In the genomic region with DNA sequence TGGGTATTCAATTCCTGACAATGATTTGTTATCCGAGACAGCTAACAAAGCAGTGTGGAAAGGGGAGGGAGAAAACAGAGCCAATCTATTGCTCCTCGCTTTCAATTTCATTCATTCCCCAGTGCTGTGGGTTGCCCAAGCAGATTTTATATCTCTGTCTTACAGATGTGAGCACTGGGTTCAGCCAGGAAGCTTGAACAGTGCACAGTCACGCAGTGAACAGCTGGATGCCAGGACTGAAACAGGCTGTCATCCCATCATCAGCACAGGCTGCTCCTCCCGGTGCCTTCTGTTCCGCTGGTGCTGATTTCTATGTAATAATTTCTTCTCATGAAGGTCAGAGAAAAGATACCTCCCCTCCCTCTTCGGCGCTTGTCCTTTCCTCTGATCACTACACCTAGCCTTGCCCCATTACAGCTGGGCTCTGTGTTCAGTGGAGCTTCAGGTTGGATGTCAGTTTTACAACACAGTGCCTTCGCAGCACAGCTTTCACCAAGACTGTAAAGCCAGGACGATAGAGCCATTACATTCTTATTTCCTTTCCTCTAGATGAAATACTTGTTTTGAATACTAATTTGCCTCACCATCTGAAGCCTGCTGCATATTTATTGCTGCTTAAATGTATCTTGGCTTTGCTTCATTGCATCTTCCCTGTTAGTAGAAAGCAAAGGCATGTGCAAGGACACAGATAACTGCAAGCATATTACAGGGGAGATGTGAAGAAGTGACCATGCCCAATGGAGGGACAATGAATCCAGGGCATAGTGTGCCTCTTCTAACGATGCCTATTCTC, we compare ENCODE assay signal across 14 mouse cellular contexts. TPM values are rescaled to one million over a fixed set of nuclear protein-coding genes. Genes with fewer than 3 reads are reported as not detected.
DNase-seq lines count a peak whose midpoint lies in the region; ATAC-seq and TF ChIP-seq lines count a peak whose summit lies in the region.
"Had no signal": no experiment of that assay in that cellular context is flagged by ENCODE, and none has a peak within 500 bp of the region (broad histone marks: within the 10 kb centered on the region; RNA-seq: fewer than 3 reads in every experiment).

No protein-coding gene starts in this region.

- ATAC-seq in frontal cortex, adult (ENCODE audit: low TSS enrichment), result peak; percentile 56
- ATAC-seq in midbrain, embryonic 12.5 days (ENCODE audit: low FRiP score, low read depth), result no peak
- ATAC-seq in hindbrain, postnatal 0 days, result peak; percentile 53
- ATAC-seq: Patski had no signal

- no peak for TF ChIP-seq CTCF in hindbrain, postnatal 0 days (IDR thresholded peaks at IDR 0.05; ENCODE audit: low read depth)

- no peaks in the 10 kb centered on the region for H3K36me3 ChIP-seq in midbrain, embryonic 12.5 days
- H3K36me3 ChIP-seq in midbrain, embryonic 10.5 days, result 0 out of 2 replicates have a peak, but pooled peaks cover 3% of the 10 kb centered on the region
- H3K36me3 ChIP-seq in hindbrain, postnatal 0 days (ENCODE audit: insufficient read depth, low read length), result peaks cover 5% of the 10 kb centered on the region; the same call in 1 of the 2 replicates
- H3K36me3 ChIP-seq: limb, embryonic 13.5 days had no signal

- H3K4me2 ChIP-seq in midbrain, embryonic 12.5 days (replicated peaks), result no peak overlapping the region
- no peak overlapping the region for H3K4me2 ChIP-seq in hindbrain, postnatal 0 days (ENCODE audit: low read depth, low read length)
- H3K4me2 ChIP-seq: limb, embryonic 13.5 days had no signal

- H3K9ac ChIP-seq in midbrain, embryonic 12.5 days (replicated peaks), result no peak overlapping the region
- H3K9ac ChIP-seq in hindbrain, postnatal 0 days (replicated peaks; ENCODE audit: low read length), result no peak overlapping the region
- H3K9ac ChIP-seq: limb, embryonic 13.5 days had no signal

- H3K4me1 ChIP-seq in midbrain, embryonic 12.5 days, result no peaks in the 10 kb centered on the region
- no peaks in the 10 kb centered on the region for H3K4me1 ChIP-seq in midbrain, embryonic 10.5 days
- H3K4me1 ChIP-seq in hindbrain, postnatal 0 days (ENCODE audit: insufficient read depth, low read length), result no peaks in the 10 kb centered on the region
- H3K4me1 ChIP-seq: limb, embryonic 13.5 days had no signal

- no peaks in the 10 kb centered on the region for H3K27me3 ChIP-seq in midbrain, embryonic 12.5 days
- H3K27me3 ChIP-seq in midbrain, embryonic 10.5 days (ENCODE audit: low read depth, poor library complexity, severe bottlenecking), result no peaks in the 10 kb centered on the region
- H3K27me3 ChIP-seq in hindbrain, postnatal 0 days (ENCODE audit: insufficient read depth, low read length), result no peaks in the 10 kb centered on the region
- H3K27me3 ChIP-seq: limb, embryonic 13.5 days; Patski had no signal

- H3K27ac ChIP-seq in midbrain, embryonic 12.5 days (replicated peaks), result peak overlapping the region; percentile 58
- H3K27ac ChIP-seq in midbrain, embryonic 10.5 days (replicated peaks), result no peak overlapping the region
- H3K27ac ChIP-seq in hindbrain, postnatal 0 days, result peak overlapping the region; percentile 23
- H3K27ac ChIP-seq: limb, embryonic 13.5 days had no signal

- no peak for DNase-seq in frontal cortex, postnatal 25 days (ENCODE audit: low spot score in 2 of 2)
- DNase-seq in midbrain, embryonic 10.5 days (ENCODE audit: low spot score), result no peak
- peak; percentile 40 for DNase-seq in hindbrain, postnatal 0 days (ENCODE audit: low spot score)
- no peak for DNase-seq in thymus, postnatal 36 days
- no peak for DNase-seq in liver
- DNase-seq: cerebellum, adult 18-20 months; gastrocnemius, postnatal 14 days; right cerebral cortex, adult 18-20 months; thymus, postnatal 25 days had no signal

- H3K4me3 ChIP-seq in midbrain, embryonic 12.5 days, result no peak overlapping the region
- H3K4me3 ChIP-seq in midbrain, embryonic 10.5 days, result no peak overlapping the region
- no peak overlapping the region for H3K4me3 ChIP-seq in hindbrain, postnatal 0 days (ENCODE audit: low read length)
- H3K4me3 ChIP-seq: limb, embryonic 13.5 days had no signal

- H3K9me3 ChIP-seq in midbrain, embryonic 12.5 days, result 0 out of 2 replicates have a peak, but pooled peaks cover 6% of the 10 kb centered on the region
- no peaks in the 10 kb centered on the region for H3K9me3 ChIP-seq in midbrain, embryonic 10.5 days (replicated peaks)
- H3K9me3 ChIP-seq in hindbrain, postnatal 0 days (ENCODE audit: low read length), result no peaks in the 10 kb centered on the region
- H3K9me3 ChIP-seq: limb, embryonic 13.5 days had no signal

- 78% methylated on average over 10 of the region's 10 CpGs for WGBS in midbrain, embryonic 12.5 days
- WGBS in midbrain, embryonic 10.5 days, result 82% methylated on average over 10 of the region's 10 CpGs
- 51% methylated on average over 10 of the region's 10 CpGs for WGBS in hindbrain, postnatal 0 days

RNA-seq across cellular contexts. Expression of a gene that starts 59.0 kb away (rescaled TPM):
- 4.5 and 4.9 TPM in 2 replicates for polyA plus RNA-seq in midbrain, embryonic 12.5 days (2016; fragmentation: Nextera tagmentation; extraction: Ambion mirVana)
- polyA plus RNA-seq in midbrain, embryonic 10.5 days (2016; fragmentation: Nextera tagmentation; extraction: Ambion mirVana), result 0.75 and 1.4 TPM in 2 replicates
- total RNA-seq in hindbrain, postnatal 0 days (2014; rRNA removed), result 67.3 and 80.5 TPM in 2 replicates
- polyA plus RNA-seq in hindbrain, postnatal 0 days (2015; fragmentation: Nextera tagmentation; extraction: Ambion mirVana), result 22.0 and 25.0 TPM in 2 replicates
- polyA plus RNA-seq: spleen, adult 2 months had no signal
